Mouse (Mus musculus) brain, embryonic 14.5 days (tissue): ENCODE results near the gene Zzef1.

Source experiments
- CTCF ChIP-seq: fragments of 200-500 bp; IDR thresholded peaks from 2 replicates; pipeline ENCODE4 v1.5.1; 2012; ENCODE audit warnings: inconsistent platforms, mild to moderate bottlenecking, moderate library complexity, borderline replicate concordance; ENCODE audit not compliant: insufficient read depth, insufficient read length; ENCODE audit errors: extremely low read depth
- POLR2A ChIP-seq: fragments of 200-500 bp; IDR thresholded peaks from 2 replicates; pipeline ENCODE4 v1.6.1; 2012; ENCODE audit warnings: mild to moderate bottlenecking, inconsistent platforms, borderline replicate concordance; ENCODE audit not compliant: poor library complexity, insufficient read depth, insufficient read length, severe bottlenecking; ENCODE audit errors: extremely low read depth

GRCm38 (mm10) chr11:72845526-72845925, 49.5 kb downstream of the Zzef1 start:
- no peak for TF ChIP-seq CTCF
- TF ChIP-seq POLR2A: no peak
